Mouse (Mus musculus) cerebellum, postnatal 14 days (tissue): ENCODE data around the gene Tfap2a.
A peak's percentile ranks its signal among the peaks of the same experiment; 100 is the strongest.

Source experiments
- DNase-seq, 2 experiments: peaks; one replicate each; pipeline ENCODE4 v3.0.0; 2021; ENCODE audit warnings: mixed read lengths in 2 of 2

Tfap2a gene

DNA sequence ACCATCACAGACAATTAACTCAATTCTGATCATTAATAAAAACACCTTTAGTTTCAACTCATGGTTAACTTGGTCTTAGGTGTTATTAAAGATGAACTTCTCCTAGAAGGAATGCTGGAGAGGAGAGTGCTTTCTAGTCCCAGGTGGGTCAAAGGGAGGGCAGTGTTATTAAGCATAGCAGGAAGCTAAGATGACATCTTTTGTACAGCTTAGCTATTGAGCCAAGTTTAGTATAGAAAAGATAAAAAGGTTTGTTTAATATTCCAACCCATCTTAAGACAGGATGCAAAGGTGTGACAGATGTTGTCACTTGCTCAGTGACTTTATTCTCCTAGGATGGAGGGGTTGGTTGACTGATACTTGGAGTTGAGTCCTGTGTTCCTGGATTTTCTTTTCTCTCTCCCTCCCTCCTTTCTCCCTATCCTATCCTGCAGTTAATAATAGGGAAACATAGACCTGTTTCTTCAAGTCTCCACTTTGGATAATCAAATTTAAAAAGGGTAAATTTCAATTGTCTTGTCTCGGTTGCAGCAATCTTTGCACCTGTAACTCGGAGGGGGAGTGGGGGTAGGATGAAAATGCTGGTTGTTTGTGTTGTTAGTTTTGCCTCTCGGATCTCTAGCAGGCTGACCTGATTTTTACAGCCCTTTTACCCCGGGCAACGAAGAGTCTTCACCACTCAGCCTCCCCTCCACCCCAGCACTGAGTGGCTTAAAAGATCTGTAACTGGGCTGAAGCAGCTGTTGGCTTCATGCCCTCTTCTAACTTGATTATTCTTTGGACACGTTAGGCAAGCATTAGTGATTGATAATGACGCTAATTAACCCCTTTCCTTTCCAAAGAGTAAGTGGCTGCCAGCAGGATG lies 26.3 kb downstream of the Tfap2a start:
- DNase-seq = no peak

DNA sequence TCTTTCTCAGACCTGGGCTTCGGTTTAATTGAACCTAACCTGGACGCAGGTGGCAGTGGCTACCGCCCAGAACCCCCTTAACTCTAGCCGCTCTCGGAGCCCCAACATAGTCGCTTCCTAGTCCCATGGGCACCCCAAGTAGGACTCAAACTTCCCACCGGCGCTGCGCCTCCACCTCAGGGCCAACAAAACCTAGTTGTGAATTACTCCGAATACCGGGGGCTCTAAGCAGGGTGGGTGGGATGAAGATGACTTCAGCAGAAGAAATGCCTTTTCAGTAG lies 28.2 kb downstream of the Tfap2a start:
- no peak for DNase-seq

DNA sequence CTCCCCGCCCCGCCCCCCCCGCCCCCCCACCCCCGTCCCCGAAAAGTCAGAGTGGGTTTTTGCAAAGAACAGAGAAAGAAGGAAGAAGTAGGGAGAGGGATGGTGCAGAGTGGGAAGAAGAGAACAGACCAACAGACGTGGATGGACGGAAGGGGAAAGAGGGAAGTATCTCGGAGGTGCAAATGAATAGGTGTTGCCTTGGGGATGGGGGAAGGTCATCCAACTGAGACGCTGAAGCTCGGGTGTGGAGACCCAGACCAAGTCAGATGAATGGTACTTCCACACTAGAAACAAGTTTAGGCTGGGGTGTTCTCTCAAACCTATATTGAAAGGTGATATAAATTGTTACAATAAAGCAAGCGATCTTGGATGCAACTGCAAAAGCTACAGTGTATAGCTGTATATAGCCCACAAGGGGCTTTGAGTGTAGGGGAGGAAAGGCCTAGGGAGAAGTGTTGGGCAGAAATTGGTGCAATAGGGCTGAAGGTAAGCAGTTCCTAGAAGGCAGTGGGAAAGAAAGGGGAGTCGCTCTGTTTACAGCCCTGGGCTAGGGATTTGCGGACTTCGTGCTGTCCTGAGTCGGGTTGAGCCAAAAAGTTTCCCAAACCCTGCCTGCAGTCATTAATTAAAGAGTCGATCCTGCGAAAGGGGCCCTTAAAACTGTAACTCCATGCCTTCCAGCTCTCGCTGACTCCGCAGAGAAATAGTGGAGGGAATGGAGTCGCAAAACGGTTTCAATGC lies 28.7 kb downstream of the Tfap2a start:
- no peak for DNase-seq

DNA sequence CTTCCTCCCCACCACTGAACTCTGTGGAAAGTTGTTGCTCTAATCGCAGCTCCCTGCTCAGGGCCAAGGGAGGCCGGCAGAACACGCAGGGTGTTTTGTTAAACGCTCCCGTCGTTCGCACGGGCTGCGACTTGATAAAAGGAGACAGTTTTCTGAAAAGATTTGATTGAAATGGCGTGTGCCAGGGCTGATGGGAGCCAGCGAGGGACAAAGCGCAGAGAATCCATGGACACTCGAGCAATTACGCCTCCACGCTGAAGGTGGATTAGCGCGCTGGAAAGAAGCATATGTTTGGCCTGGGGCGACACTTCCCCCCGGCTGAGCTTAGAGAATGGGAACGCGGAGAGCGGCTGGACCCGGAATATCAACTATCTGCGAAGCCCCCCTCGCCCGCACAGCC lies 29.3 kb downstream of the Tfap2a start:
- DNase-seq = peak in 1 of 2 experiments; percentile 36

DNA sequence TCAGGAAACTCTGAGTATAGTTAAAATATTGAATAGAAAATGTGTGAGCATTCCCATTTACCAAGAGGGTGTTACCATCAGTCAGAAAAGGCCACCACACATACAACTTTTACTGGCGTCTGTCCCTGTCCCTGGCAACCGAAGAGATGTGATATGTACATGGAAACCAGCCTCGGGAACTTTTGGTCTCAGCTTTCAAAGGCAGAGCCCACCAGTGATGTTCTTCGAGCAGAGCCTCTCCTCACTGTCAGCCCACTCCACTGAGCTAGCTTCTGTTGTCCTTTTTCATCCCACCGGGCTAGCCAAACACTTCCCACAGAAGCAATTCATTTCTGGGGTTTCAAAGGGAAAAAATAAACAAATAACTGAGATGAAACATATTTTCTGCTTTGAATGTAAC lies 29.9 kb downstream of the Tfap2a start:
- DNase-seq = no peak

DNA sequence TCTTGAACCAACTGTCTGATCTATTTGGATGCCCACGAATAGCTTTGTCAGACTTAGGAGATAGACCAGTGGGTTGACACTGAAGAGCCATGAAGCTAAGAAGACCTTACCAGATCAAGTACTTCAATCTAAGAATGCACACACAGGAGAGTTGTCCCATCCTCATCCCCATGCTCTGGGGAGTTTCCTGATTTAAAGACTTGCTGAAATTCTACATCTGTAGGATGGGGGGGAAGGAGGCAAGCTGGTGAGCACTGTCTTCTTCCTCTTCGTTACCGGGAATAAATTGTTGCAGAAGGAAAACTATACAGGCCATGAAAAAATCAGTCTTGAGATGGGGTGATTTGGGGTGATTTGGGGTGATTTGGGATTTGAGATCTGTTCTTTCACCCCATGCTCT lies 30.5 kb downstream of the Tfap2a start:
- no peak for DNase-seq

DNA sequence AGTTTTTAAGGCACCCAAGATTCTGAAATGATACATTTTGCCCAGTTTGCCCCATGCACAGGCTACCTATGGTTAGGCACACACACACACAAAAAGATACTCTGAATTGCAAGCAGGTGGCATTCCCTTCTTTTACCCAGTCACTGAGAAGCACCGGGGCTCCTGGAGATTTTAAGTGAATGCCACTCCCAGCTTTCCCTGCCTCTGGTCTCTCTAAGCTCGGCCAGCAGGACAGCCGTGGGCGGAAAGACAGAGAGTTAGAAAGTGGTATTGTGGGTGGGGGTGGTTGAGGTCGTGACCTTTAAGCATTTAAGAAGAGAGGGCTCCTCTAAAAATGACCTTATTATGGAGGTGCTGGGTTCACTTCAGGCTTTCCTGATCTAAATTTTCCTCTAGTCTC lies 31.6 kb downstream of the Tfap2a start:
- no peak for DNase-seq

DNA sequence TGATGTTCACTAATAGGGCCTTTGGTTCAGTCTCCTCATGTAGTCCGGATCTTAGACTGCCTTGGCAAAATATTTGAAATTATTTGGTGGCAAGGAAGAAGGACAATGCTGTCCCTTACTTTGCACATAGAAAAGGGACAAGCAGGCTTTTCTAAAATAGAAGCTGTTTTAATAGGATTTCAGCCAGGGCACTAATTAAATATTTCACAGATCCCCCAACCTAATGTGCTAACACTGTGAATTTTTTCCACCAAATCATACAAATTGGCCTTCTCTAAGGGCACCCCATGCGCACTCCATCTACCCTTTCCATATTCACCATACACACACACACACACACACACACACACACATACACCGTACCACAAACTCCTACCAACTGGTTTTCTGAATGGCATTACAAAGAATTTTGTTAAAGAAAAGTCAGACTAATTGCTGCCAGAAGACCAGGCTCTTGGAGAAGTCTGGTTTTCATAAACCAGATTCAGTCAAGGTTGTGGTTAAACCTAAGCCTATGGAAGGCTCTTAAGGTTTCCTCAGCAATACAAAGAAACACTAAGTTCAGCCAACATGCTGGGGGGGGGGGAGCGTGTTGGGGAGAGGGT lies 32.3 kb downstream of the Tfap2a start:
- no peak for DNase-seq

DNA sequence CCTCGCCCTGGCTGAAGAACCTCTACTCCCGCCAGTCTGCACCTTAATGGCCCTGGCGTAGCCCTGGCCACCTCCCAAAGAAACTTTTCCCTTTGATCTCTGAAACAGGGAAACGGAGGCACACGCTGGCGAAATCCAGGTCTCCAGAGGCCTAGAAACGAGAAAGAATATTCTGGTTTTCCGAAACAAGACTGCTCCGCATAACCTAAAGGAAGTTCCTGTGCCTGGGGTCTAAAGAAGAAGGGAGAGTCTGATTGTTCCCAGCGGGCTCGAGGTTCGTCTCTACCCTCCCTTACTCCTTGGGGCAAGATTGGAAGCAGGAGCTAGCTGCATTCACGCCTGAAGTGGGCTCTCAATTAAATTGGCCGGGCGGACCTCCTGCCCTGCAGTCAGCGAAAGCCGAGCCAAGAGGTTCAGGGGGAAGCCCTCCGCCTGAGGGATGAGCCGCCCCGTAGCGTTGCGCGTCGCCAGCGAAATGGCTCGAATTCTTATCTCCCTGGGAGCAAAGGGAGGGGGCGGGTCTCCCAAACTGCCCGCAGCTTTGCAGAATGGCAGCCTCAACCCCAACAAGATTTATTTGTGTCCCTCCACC lies 33.2 kb downstream of the Tfap2a start:
- no peak for DNase-seq

DNA sequence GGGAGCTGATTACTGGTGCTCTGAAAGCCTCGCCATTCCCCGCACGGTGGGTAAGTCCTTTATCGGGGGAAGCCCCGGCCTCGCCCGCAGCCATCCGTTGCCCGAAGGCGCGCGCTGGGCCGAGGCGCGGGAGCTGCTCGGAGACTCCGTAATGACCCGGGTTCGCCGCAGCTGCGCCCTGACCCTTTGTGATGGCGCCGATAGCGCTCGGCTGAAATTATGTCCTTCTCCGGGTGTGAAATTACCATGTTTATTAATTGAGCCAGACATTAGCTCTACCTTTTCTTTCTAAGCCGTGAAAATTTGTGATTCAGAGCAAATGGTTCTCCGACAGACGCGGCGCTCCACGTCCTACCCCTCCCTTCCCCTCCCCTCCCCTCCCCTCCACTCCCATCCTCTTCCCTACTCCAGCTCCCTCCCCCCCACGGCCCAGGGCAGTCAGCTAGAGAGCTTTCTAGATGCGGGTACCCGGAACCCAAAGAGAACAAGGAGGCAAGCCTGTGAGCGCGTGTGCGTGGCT lies 34.1 kb downstream of the Tfap2a start:
- peak; percentile 34 to 45 for DNase-seq

DNA sequence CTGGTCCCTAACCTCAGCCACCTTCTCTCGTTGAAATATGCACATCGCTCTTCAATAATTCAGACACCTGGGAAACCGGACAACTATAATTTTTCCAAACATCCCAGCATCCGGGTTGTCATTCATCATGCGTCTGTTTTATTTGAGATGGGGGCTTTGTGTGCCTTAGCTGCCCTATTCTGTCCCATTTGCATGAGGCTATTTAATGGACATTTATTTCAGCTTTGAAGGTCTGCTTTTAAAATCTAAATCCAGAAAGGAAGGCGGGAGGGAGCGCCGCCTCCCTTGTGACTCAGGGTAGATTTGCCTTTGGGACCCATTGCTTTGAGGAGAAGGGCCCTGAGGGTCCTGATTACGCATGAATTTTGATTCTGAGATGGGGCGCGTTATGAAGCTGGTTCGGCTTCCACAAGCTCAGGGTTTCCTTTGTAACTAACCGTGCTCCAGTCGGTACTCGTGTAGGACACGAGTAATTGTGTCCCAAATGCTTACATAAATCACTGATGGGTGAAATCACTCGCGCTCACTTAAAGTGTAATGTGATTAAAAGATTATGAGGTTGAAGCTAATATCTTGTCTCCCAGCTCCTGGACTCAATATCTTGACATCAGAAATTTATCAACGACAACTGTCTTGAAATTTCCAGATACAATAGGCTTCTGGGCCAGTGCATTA lies 34.9 kb downstream of the Tfap2a start:
- DNase-seq = peak in 1 of 2 experiments; percentile 22

DNA sequence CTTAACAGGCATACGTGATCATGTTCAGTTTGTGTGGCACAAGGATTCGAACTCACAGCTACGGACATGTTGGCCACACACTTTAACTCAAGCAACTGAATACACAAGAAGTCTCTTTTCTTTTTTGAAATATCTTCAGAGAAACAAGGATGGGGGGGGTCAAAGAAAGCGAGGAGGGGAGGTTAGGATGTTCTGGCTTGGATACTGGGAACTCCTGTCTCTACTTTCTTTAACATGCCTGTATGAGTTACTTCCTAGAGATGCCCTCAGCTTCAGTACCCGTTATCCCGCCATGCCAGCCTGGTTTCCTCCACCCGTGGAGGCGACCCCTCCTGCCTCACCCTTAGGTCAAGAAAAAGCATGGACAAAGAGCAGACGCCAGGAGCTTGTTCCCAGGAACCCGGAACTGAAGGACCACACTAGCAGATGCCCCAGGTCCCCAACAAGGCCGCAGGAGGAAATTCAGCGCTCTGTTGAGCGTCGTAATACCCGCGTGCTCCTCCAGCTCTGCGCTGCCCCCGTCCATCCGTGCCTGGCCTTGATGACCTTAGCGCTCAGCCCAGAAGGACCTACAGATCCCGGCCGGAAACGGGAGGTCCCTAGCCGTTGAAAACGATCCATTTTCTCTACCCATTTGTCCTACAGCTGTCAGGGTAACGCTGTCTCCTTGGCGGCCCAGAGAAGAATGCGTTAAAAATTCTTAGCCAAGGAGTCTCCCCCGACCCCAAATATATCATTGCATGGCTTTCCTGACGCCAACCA lies 35.6 kb downstream of the Tfap2a start:
- no peak for DNase-seq

DNA sequence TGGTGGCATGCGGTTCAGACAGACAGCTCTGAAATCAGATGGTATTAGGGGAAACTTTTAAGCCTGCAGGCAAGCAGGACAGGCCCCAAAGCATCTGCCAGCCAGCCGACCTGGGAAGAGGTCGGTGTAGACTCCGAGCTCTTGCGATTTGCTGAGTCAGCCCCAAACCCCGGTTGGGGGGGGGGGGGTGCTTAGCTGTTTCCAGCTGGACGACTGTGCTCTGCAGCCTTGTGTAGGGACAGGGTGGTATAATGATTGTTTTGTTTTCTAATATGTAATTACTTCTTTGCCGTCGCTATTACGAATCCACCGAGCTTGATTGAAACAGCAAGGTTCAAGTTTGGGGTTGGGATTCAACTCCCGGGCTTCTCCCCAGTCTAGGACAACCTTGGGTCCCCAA lies 36.5 kb downstream of the Tfap2a start:
- DNase-seq = no peak

DNA sequence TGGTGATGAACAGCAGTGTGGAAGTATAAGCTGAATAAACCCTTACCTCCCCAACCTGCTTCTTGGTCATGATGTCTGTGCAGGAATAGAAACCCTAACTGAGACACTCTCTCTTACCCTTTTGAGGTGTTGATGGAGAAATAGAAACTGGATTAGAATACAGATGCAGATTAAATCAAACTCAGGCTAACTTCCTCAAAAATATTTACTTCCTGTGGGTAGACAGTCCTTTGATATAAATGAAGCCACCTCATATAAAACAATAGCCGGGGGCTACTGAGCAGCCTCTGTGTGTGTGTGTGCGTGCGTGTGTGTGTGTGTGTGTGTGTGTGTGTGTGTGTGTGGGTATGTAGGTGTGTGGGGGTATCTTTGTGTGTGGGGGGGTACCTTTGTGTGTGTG lies 52.4 kb downstream of the Tfap2a start:
- DNase-seq = no peak

DNA sequence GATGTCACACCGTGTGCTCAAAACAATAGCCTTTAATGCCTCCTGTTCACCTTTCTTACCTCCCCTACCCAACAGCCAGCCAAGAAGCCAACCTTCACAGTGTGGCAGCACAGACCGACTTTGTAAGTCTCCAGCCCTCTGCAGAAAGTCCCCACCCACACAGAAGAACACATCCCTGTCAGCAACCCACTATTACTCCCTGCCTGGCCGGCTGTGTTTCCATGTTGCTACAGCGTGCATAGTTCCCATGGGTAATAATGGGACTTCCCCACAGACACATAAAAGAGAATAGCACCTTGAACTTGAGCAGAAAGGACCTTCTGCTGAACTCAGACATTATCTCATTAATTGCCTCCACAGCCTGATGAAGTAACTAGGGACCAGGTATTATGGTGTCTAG lies 61.4 kb downstream of the Tfap2a start:
- no peak for DNase-seq
